Mouse (Mus musculus) hindbrain, embryonic 16.5 days (tissue): Measurements from ENCODE around the gene Heg1. TPM values are rescaled to one million over a fixed set of nuclear protein-coding genes. Genes with fewer than 3 reads are reported as not detected.

Experiments
- ATAC-seq: fragments of 200-750 bp; cut with Nextera tagmentation; 2 replicates; pipeline ENCODE4 v1.8.0; 2017; ENCODE audit warnings: moderate TSS enrichment, moderate library complexity
- H3K27ac ChIP-seq: fragments of 300-500 bp; sonication (generic); 2 replicates; pipeline ENCODE4 v1.5.1; 2014; ENCODE audit warnings: low read depth, mild to moderate bottlenecking, control low read depth, low read length, moderate library complexity
- H3K27me3 ChIP-seq: fragments of 300-500 bp; sonication (generic); replicated peaks from 2 replicates; pipeline ENCODE4 v1.6.1; 2014; ENCODE audit warnings: low read length; ENCODE audit not compliant: control insufficient read depth, insufficient read depth
- H3K36me3 ChIP-seq: fragments of 300-500 bp; sonication (generic); 2 replicates; pipeline ENCODE4 v1.6.1; 2014; ENCODE audit warnings: mild to moderate bottlenecking, low read length, moderate library complexity, mixed read lengths; ENCODE audit not compliant: control insufficient read depth, insufficient read depth
- H3K4me1 ChIP-seq: fragments of 300-500 bp; sonication (generic); 2 replicates; pipeline ENCODE4 v1.6.1; 2014; ENCODE audit warnings: low read depth, low read length; ENCODE audit not compliant: control insufficient read depth, insufficient read depth
- H3K4me2 ChIP-seq: fragments of 300-500 bp; sonication (generic); 2 replicates; pipeline ENCODE4 v1.6.1; 2014; ENCODE audit warnings: mild to moderate bottlenecking, low read length, control low read depth, moderate library complexity
- H3K4me3 ChIP-seq: fragments of 300-500 bp; sonication (generic); 2 replicates; pipeline ENCODE4 v1.5.1; 2014; ENCODE audit warnings: mild to moderate bottlenecking, low read length, control low read depth, moderate library complexity
- H3K9ac ChIP-seq: fragments of 300-500 bp; sonication (generic); 2 replicates; pipeline ENCODE4 v1.6.1; 2014; ENCODE audit warnings: low read depth, mild to moderate bottlenecking, control low read depth, low read length, moderate library complexity
- H3K9me3 ChIP-seq: fragments of 300-500 bp; sonication (generic); 2 replicates; pipeline ENCODE4 v1.6.1; 2014; ENCODE audit warnings: mild to moderate bottlenecking, low read length, moderate library complexity; ENCODE audit not compliant: control insufficient read depth
- WGBS: fragments of 180-500 bp; shearing (Covaris S2); extraction: QIAGEN DNeasy Blood & Tissue Kit; methylation state at CpG from one replicate; pipeline ENCODE4 v1.1.7; 2014; 5-methylcytosine and 5-hydroxymethylcytosine counted together
- polyA plus RNA-seq: library from polyadenylated mRNA; unstranded; fragments of >200 nt; fragmentation: Nextera tagmentation; extraction: Ambion mirVana; gene quantifications from 2 replicates; pipeline ENCODE4 v1.2.1, GENCODE M21; 2015

The Heg1 gene
- polyA plus RNA-seq, 1 experiment from 2014 or later: 7.2 TPM

DNA sequence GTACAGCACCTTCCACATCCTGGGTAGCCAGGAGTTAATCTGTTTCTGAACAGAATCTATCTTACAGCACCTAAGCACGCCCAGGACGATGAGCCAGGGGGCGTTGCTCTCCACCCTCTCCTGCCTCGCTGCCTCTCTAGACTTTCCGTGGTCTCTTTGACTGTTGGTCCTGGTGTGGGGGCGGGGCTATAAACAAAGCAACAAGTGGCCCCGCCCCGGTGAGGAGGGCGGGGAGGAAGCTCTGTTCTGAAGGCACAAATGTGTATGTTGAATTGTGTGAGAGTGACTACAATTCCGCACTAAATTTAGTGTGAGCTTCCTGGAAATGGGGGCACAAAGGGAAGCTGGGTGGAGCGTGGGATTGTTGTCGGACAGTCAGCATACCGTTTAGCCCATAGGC is 30.1 kb downstream of the Heg1 start:
- peak overlapping the region; percentile 17 for H3K4me3 ChIP-seq
- peak overlapping the region; percentile 44 for H3K4me2 ChIP-seq
- WGBS: 14% methylated on average over 13 of the region's 13 CpGs
- peaks cover 3% of the 10 kb centered on the region for H3K4me1 ChIP-seq
- ATAC-seq: peak; percentile 45; the same call in 1 of the 2 replicates
- no peaks in the 10 kb centered on the region for H3K36me3 ChIP-seq
- H3K9me3 ChIP-seq: no peaks in the 10 kb centered on the region
- H3K27ac ChIP-seq: no peak overlapping the region
- 0 out of 2 replicates have a peak overlapping the region, but pooled peaks have one; percentile 24 for H3K9ac ChIP-seq
- no peaks in the 10 kb centered on the region for H3K27me3 ChIP-seq

DNA sequence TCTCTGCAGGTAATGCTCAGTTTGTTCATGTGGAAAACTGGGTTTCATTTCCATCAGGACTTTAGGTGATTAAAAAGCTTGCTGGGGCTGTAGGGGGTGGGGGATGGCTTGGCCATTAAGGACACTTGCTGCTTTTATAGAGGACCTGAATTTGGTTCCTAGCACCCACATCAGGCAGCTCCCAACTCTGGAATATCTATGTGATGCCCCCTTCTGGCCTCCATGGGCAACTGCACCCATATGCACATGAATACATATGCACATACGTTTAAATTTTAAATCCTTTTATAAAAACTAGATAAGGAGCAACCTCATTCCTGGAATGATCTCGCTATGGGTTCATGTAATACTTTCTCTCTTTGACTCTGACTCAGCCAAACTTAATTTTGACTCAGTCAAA is 39.1 kb downstream of the Heg1 start:
- H3K9ac ChIP-seq: no peak overlapping the region
- no peaks in the 10 kb centered on the region for H3K4me1 ChIP-seq
- WGBS: 95% methylated on average over 2 of the region's 2 CpGs
- no peaks in the 10 kb centered on the region for H3K27me3 ChIP-seq
- peaks cover 3% of the 10 kb centered on the region; the same call in 1 of the 2 replicates for H3K36me3 ChIP-seq
- H3K27ac ChIP-seq: no peak overlapping the region
- no peak overlapping the region for H3K4me2 ChIP-seq
- H3K4me3 ChIP-seq: no peak overlapping the region
- no peak for ATAC-seq
- no peaks in the 10 kb centered on the region; the same call in 1 of the 2 replicates for H3K9me3 ChIP-seq

DNA sequence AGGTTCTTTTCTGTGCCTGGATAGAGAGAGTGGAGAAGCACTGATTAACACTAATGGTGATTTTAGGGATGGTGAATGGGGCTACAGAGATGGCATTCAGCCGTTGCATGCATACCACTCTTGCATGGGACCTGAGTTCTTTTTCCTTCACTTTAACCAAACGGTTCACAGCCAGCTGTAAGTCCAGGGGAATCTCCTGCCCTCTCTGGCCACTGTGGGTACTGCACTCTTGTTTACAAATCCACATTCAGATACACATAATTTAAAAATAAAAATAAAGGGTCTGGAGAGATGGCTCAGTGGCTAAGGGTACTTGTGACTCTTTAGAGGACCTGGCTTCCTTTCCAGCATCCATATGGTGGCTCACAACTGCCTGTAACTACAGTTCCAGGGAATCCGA is 39.8 kb downstream of the Heg1 start:
- no peaks in the 10 kb centered on the region for H3K4me1 ChIP-seq
- ATAC-seq: no peak
- H3K4me2 ChIP-seq: no peak overlapping the region
- H3K9ac ChIP-seq: no peak overlapping the region
- H3K36me3 ChIP-seq: peaks cover 3% of the 10 kb centered on the region; the same call in 1 of the 2 replicates
- 98% methylated on average over 3 of the region's 3 CpGs for WGBS
- no peak overlapping the region for H3K4me3 ChIP-seq
- H3K27me3 ChIP-seq: no peaks in the 10 kb centered on the region
- H3K9me3 ChIP-seq: no peaks in the 10 kb centered on the region; the same call in 1 of the 2 replicates
- no peak overlapping the region for H3K27ac ChIP-seq

DNA sequence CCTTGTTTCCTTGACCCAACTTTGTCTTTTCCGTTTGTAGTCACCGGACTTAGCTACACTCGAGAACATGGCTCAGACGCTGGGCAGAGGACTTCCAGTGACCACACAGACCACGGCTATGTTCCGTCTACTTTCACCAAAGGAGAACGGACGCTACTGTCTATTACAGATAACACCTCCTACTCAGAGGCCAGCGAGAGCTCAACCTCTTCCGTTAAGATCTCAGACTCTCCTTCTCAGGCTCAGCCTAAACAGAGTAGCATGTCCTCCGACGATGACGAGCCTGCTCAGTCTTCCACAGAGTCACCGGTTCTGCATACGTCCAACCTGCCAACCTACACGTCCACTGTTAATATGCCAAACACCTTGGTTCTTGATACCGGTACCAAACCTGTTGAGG is 42.1 kb downstream of the Heg1 start:
- peaks cover 3% of the 10 kb centered on the region; the same call in 1 of the 2 replicates for H3K36me3 ChIP-seq
- no peaks in the 10 kb centered on the region; the same call in 1 of the 2 replicates for H3K9me3 ChIP-seq
- H3K4me1 ChIP-seq: no peaks in the 10 kb centered on the region
- H3K9ac ChIP-seq: no peak overlapping the region
- H3K4me2 ChIP-seq: no peak overlapping the region
- no peak overlapping the region for H3K27ac ChIP-seq
- 95% methylated on average over 17 of the region's 17 CpGs for WGBS
- no peak for ATAC-seq
- H3K27me3 ChIP-seq: no peaks in the 10 kb centered on the region
- H3K4me3 ChIP-seq: no peak overlapping the region

- Histone ChIP-seq H3K4me2 (no peak overlapping the region), H3K9me3 (no peaks in the 10 kb centered on the region; the same call in 1 of the 2 replicates), H3K27me3 (no peaks in the 10 kb centered on the region), H3K9ac (no peak overlapping the region), H3K36me3 (peaks cover 3% of the 10 kb centered on the region; the same call in 1 of the 2 replicates), H3K4me3 (no peak overlapping the region), H3K27ac (no peak overlapping the region), H3K4me1 (no peaks in the 10 kb centered on the region)
- 95% methylated on average over 7 of the region's 7 CpGs for WGBS
- ATAC-seq: no peak
Observed at GRCm38 (mm10) chr16:33726892-33727291, 42.7 kb downstream of the Heg1 start.

DNA sequence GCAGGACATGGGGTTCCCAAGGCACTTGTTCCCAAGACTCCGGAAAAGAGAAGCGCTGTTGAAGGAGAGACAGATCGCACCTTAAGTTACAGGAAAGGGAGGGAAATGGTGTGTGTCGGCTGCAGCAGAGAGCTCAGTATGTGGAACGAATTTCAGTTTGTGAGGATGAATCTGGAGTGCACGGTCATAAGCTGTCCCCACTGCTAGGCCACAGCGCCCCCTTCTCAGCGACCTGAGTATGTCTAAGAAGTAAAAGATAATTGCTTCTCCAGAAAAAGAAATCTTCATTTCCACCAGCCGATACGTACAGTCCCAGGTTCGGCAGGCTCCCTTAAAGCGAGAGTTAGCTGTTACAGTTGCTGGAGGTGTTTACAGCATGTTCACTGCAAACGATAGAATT is 44.3 kb downstream of the Heg1 start:
- no peak overlapping the region for H3K4me3 ChIP-seq
- 49% methylated on average over 13 of the region's 13 CpGs for WGBS
- H3K36me3 ChIP-seq: peaks cover under 1% of the 10 kb centered on the region; the same call in 1 of the 2 replicates
- H3K4me1 ChIP-seq: no peaks in the 10 kb centered on the region
- H3K9me3 ChIP-seq: no peaks in the 10 kb centered on the region; the same call in 1 of the 2 replicates
- H3K9ac ChIP-seq: no peak overlapping the region
- no peaks in the 10 kb centered on the region for H3K27me3 ChIP-seq
- H3K27ac ChIP-seq: no peak overlapping the region
- peak; percentile 73; the same call in 1 of the 2 replicates for ATAC-seq
- no peak overlapping the region for H3K4me2 ChIP-seq

DNA sequence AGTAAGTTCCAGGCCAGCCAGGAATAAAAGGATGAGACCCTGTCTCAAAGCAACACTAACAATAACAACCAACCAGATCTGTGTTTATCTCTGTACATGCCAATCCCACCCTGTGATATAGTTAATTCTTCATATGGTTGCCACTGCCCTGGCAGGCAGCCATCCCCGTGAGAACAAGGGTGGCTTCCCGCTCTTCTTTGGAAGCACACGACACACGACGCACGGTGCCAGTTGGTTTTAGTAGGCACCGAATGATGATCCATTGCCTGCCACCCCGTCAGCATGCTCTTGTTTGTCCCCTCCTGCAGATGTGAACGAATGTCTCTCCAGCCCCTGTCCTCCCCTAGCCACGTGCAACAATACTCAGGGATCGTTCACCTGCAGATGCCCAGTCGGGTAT is 47.1 kb downstream of the Heg1 start:
- no peak for ATAC-seq
- no peaks in the 10 kb centered on the region; the same call in 1 of the 2 replicates for H3K36me3 ChIP-seq
- H3K4me2 ChIP-seq: no peak overlapping the region
- 66% methylated on average over 12 of the region's 12 CpGs for WGBS
- H3K4me3 ChIP-seq: no peak overlapping the region
- H3K9ac ChIP-seq: no peak overlapping the region
- H3K9me3 ChIP-seq: no peaks in the 10 kb centered on the region
- H3K27ac ChIP-seq: no peak overlapping the region
- peaks cover 8% of the 10 kb centered on the region for H3K4me1 ChIP-seq
- no peaks in the 10 kb centered on the region for H3K27me3 ChIP-seq

DNA sequence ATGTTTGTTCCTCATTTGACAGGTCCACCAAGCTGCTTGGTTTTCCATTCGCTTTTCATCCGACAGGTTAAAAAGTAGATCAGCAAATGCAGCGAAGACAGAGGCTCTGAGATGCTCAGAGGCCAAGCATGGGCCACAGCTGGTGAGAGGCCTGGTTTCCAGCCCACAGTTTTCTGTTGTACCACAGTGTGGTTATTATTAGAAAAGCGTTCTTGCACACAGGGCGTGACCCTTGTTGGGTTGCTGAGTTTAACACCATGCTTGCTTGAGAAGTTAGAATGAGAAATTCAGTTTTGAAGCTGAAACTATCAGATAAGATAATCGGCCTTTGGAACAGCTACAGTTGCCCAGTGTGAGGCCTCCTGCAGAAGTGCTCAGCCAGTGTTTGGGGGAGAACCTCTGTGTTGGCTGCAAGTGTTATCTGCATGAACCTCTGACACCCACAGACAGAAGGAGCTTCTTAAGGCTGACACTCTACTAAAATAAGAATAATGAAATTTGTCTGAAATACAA is 48.1 kb downstream of the Heg1 start:
- WGBS: 74% methylated on average over 6 of the region's 6 CpGs
- Histone ChIP-seq H3K9ac (no peak overlapping the region), H3K4me2 (no peak overlapping the region), H3K27ac (no peak overlapping the region), H3K36me3 (no peaks in the 10 kb centered on the region), H3K4me3 (no peak overlapping the region), H3K9me3 (no peaks in the 10 kb centered on the region), H3K4me1 (peaks cover 11% of the 10 kb centered on the region), H3K27me3 (no peaks in the 10 kb centered on the region)
- ATAC-seq: no peak

GRCm38 (mm10) chr16:33732846-33733580 is 48.8 kb downstream of the Heg1 start:
- 43% methylated on average over 15 of the region's 15 CpGs for WGBS
- Histone ChIP-seq H3K9me3 (no peaks in the 10 kb centered on the region), H3K9ac (no peak overlapping the region), H3K4me1 (peaks cover 11% of the 10 kb centered on the region), H3K4me2 (no peak overlapping the region), H3K27me3 (no peaks in the 10 kb centered on the region), H3K4me3 (no peak overlapping the region), H3K27ac (peak overlapping the region; percentile 17; the same call in 1 of the 2 replicates), H3K36me3 (no peaks in the 10 kb centered on the region)
- ATAC-seq: no peak
